Mouse (Mus musculus): ENCODE data around the gene Tm7sf2.

GRCm38 (mm10) chr19:6015511-6016315, 52.5 kb downstream of the Tm7sf2 start, which contains the start of gene Capn1:
- TF ChIP-seq FLI1 (IDR thresholded peaks at IDR 0.05; ENCODE audit: low read length) (no peak), GATA1 (IDR thresholded peaks at IDR 0.05; ENCODE audit: borderline replicate concordance, low read length) (no peak)
